Mouse (Mus musculus) lung, embryonic 16.5 days (tissue): ENCODE results near the gene Dclk2. TPM values are rescaled to one million over a fixed set of nuclear protein-coding genes. Genes with fewer than 3 reads are reported as not detected.

Source experiments
- ATAC-seq: fragments of 200-750 bp; cut with Nextera tagmentation; 2 replicates; pipeline ENCODE4 v1.8.0; 2017; ENCODE audit warnings: low read depth, mild to moderate bottlenecking, moderate library complexity
- H3K27ac ChIP-seq: fragments of 300-500 bp; sonication (generic); 2 replicates; pipeline ENCODE4 v1.5.1; 2014; ENCODE audit warnings: mild to moderate bottlenecking, control low read depth, low read length
- H3K27me3 ChIP-seq: fragments of 300-500 bp; sonication (generic); 2 replicates; pipeline ENCODE4 v1.6.1; 2014; ENCODE audit warnings: low read depth, low read length, mixed read lengths; ENCODE audit not compliant: control insufficient read depth, insufficient read depth
- H3K36me3 ChIP-seq: fragments of 300-500 bp; sonication (generic); 2 replicates; pipeline ENCODE4 v1.6.1; 2014; ENCODE audit warnings: low read length; ENCODE audit not compliant: control insufficient read depth, insufficient read depth
- H3K4me1 ChIP-seq: fragments of 300-500 bp; sonication (generic); replicated peaks from 2 replicates; pipeline ENCODE4 v1.6.1; 2014; ENCODE audit warnings: low read length, mixed read lengths; ENCODE audit not compliant: control insufficient read depth, insufficient read depth
- H3K4me2 ChIP-seq: fragments of 300-500 bp; sonication (generic); 2 replicates; pipeline ENCODE4 v1.6.1; 2014; ENCODE audit warnings: low read depth, low read length, control low read depth
- H3K4me3 ChIP-seq: fragments of 300-500 bp; sonication (generic); 2 replicates; pipeline ENCODE4 v1.5.1; 2014; ENCODE audit warnings: mild to moderate bottlenecking, low read length, control low read depth
- H3K9ac ChIP-seq: fragments of 300-500 bp; sonication (generic); 2 replicates; pipeline ENCODE4 v1.6.1; 2014; ENCODE audit warnings: low read length, control low read depth
- H3K9me3 ChIP-seq: fragments of 300-500 bp; sonication (generic); 2 replicates; pipeline ENCODE4 v1.6.1; 2016; ENCODE audit warnings: low read length; ENCODE audit not compliant: control insufficient read depth
- WGBS: fragments of 180-500 bp; shearing (Covaris S2); extraction: QIAGEN DNeasy Blood & Tissue Kit; methylation state at CpG from one replicate; pipeline ENCODE4 v1.1.7; 2014; 5-methylcytosine and 5-hydroxymethylcytosine counted together
- polyA plus RNA-seq: library from polyadenylated mRNA; unstranded; fragments of >200 nt; fragmentation: Nextera tagmentation; extraction: Ambion mirVana; gene quantifications from 2 replicates; pipeline ENCODE4 v1.2.1, GENCODE M21; 2015

Gene Dclk2
- polyA plus RNA-seq, 1 experiment from 2014 or later, result 5.0 TPM

- Histone ChIP-seq H3K9ac (no peak overlapping the region), H3K27me3 (no peaks in the 10 kb centered on the region), H3K4me3 (no peak overlapping the region), H3K9me3 (no peaks in the 10 kb centered on the region), H3K27ac (no peak overlapping the region), H3K4me2 (no peak overlapping the region), H3K4me1 (no peaks in the 10 kb centered on the region), H3K36me3 (no peaks in the 10 kb centered on the region)
- no peak for ATAC-seq
- 79% methylated on average over 14 of the region's 14 CpGs for WGBS
Measured at GRCm38 (mm10) chr3:86754595-86755557, 165.8 kb downstream of the Dclk2 start.

DNA sequence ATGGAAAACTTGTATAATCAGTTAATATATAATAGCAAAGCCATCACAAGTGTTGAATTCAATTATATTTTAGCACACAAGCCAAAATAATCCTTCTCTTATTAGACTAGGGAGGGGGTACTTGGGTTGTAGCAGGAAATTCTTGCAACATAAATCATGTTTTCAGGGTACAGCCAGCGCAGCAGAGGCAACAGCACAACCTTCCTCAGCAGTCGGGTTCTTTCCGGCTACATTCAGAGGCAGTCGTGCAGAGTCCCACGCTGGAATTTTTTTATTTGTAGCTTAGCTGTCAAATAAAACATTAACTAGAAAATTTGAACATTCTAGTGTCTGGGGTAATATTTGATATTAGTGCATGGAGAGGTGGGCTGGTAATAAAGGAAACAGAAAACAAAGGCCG lies 166.5 kb downstream of the Dclk2 start:
- H3K9ac ChIP-seq, result no peak overlapping the region
- no peaks in the 10 kb centered on the region for H3K36me3 ChIP-seq
- H3K27me3 ChIP-seq, result no peaks in the 10 kb centered on the region
- H3K4me3 ChIP-seq, result no peak overlapping the region
- H3K4me2 ChIP-seq, result no peak overlapping the region
- ATAC-seq, result no peak
- H3K27ac ChIP-seq, result no peak overlapping the region
- 48% methylated on average over 6 of the region's 6 CpGs for WGBS
- no peaks in the 10 kb centered on the region for H3K9me3 ChIP-seq
- H3K4me1 ChIP-seq, result no peaks in the 10 kb centered on the region

DNA sequence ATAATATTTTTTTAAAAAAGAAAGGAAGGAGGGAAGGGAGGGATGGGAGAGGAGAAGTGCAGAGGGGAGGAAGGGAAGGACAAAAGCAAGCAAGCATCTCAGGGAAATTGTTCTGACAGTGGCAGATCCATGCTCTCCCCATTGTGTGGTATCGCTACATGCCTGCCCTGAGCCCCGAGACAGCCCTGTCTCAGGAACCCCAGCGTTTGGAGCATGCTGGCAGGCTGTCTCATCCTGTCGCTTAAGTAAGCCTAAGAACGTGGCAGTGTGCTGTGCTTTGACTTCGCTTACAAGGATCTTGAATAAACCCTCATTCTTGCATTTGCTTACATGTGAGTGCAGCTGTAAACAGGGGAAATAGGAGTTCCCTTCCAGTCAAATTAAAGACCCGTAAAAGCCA lies 170.0 kb downstream of the Dclk2 start:
- 45% methylated on average over 7 of the region's 7 CpGs for WGBS
- H3K36me3 ChIP-seq, result no peaks in the 10 kb centered on the region
- no peaks in the 10 kb centered on the region for H3K9me3 ChIP-seq
- no peak overlapping the region for H3K9ac ChIP-seq
- ATAC-seq, result no peak
- H3K27ac ChIP-seq, result no peak overlapping the region
- no peaks in the 10 kb centered on the region for H3K4me1 ChIP-seq
- H3K4me3 ChIP-seq, result no peak overlapping the region
- no peaks in the 10 kb centered on the region for H3K27me3 ChIP-seq
- H3K4me2 ChIP-seq, result no peak overlapping the region

GRCm38 (mm10) chr3:86745769-86746512 lies 174.7 kb downstream of the Dclk2 start:
- H3K9ac ChIP-seq, result no peak overlapping the region
- H3K36me3 ChIP-seq, result no peaks in the 10 kb centered on the region
- no peak overlapping the region for H3K4me3 ChIP-seq
- no peak overlapping the region for H3K27ac ChIP-seq
- H3K4me1 ChIP-seq, result no peaks in the 10 kb centered on the region
- H3K4me2 ChIP-seq, result no peak overlapping the region
- WGBS, result 74% methylated on average over 10 of the region's 10 CpGs
- ATAC-seq, result no peak
- no peaks in the 10 kb centered on the region for H3K27me3 ChIP-seq
- H3K9me3 ChIP-seq, result no peaks in the 10 kb centered on the region

DNA sequence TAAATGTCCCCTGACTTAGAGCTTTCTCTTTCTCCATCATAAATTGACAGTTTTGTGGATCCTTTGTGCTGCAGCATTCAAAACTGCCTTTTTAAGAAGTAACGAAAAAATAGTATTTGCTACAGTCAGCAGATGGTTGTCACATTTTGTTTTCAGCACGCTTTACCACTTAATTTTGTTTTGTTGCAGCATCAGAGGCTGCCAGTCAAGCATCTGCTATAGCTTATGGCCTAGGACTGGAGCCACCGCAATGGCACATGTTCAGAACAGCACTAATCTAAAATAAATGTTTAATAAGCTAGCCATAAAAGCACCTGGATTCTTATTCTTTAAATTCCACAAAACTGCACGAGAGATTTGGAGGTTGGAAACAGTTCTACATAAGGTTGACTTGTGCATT lies 175.3 kb downstream of the Dclk2 start:
- Histone ChIP-seq H3K9ac (no peak overlapping the region), H3K4me1 (no peaks in the 10 kb centered on the region), H3K27me3 (no peaks in the 10 kb centered on the region), H3K36me3 (no peaks in the 10 kb centered on the region), H3K4me3 (no peak overlapping the region), H3K9me3 (no peaks in the 10 kb centered on the region), H3K4me2 (no peak overlapping the region), H3K27ac (no peak overlapping the region)
- WGBS, result 72% methylated on average over 4 of the region's 4 CpGs
- ATAC-seq, result no peak

DNA sequence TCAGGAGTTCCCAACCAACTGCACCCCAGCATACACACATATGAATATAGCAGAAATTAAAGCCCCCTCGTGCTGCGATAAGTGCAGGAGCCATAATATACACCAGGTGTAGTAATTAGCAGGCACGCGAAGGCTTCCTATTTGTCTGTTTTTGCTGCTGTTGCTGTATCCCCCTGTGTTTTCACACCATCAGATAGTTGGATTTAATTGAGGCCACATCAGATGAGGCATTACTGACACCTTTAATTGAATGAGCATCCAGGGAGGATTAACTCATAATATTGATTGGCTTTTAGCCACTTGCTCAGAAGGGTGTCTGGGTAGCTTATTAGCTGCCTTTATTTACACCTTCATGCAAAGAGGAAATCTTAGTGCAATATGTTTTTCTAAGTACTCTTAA lies 180.9 kb downstream of the Dclk2 start:
- ATAC-seq, result no peak
- 91% methylated on average over 4 of the region's 4 CpGs for WGBS
- H3K27me3 ChIP-seq, result no peaks in the 10 kb centered on the region
- no peak overlapping the region for H3K27ac ChIP-seq
- no peaks in the 10 kb centered on the region for H3K9me3 ChIP-seq
- no peak overlapping the region for H3K4me3 ChIP-seq
- H3K4me1 ChIP-seq, result no peaks in the 10 kb centered on the region
- H3K36me3 ChIP-seq, result no peaks in the 10 kb centered on the region
- H3K9ac ChIP-seq, result no peak overlapping the region
- no peak overlapping the region for H3K4me2 ChIP-seq

DNA sequence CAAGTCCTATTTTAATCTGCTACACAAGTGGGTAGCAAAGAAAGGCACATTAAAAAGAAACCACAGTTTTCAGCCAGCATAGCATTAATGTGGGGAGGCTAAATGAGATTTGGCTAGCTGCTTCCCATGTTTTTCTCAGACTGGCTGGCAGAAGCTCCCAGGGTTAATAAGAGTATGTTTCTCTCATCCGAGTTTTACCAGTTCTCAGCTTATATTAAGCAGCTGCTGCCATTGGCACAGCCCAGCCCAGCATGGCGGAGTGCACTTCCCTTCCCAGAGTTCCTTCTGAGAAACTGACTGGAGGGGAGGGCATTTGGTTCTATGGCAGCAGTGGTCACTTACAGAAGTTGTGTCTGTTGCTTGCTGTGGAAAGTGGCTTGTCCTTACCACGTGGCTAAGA lies 181.8 kb downstream of the Dclk2 start:
- ATAC-seq, result no peak
- no peak overlapping the region for H3K27ac ChIP-seq
- no peaks in the 10 kb centered on the region for H3K27me3 ChIP-seq
- no peaks in the 10 kb centered on the region for H3K4me1 ChIP-seq
- H3K4me3 ChIP-seq, result no peak overlapping the region
- 71% methylated on average over 3 of the region's 3 CpGs for WGBS
- no peak overlapping the region for H3K9ac ChIP-seq
- no peaks in the 10 kb centered on the region for H3K9me3 ChIP-seq
- no peak overlapping the region for H3K4me2 ChIP-seq
- no peaks in the 10 kb centered on the region for H3K36me3 ChIP-seq

Other genes starting within 250 kb of the Dclk2 start
- 37.7 and 38.6 TPM in 2 replicates for gene Cd1d1, start 78.6 kb upstream of the Dclk2 start, polyA plus RNA-seq